Comparison of ENCODE assay signal across 13 mouse cellular contexts in the genomic region with DNA sequence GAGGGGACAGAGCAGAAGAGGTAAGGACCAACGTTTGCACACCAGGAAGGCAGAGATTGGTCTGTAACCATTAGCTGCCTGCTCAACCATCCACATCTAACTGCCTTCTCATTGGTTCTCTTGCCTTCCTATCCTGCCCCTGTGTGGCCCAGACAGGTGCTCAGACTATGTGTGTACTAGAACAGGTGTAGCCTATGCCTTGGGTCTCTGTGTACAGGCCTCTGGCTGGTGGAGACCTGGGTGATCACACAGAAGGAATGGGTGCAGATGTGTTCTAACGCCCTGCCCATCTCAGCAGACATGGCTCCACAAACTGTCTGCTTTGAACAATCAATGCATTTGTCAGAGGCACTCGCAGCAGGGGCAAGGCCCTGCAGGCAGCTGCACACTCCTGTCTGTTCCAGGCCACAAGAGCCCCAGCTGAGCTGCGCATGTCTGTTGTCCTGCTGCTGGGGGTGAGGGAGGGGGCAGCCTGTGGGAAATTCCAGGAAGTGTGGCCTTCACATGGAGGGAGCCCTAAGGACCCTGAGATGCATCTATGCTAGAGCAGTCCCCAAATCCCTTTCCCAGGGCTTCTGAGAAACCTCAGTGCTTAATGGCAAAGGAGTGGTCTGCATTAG.
A peak's percentile ranks its signal among the peaks of the same experiment; 100 is the strongest.
DNase-seq lines count a peak whose midpoint lies in the region; ATAC-seq lines count a peak whose summit lies in the region.
"Had no signal": no experiment of that assay in that cellular context is flagged by ENCODE, and none has a peak within 500 bp of the region (broad histone marks: within the 10 kb centered on the region; RNA-seq: fewer than 3 reads in every experiment).

No protein-coding gene starts in this region.

- intact Hi-C loops in heart, postnatal 10 days (cut with DNase I), result no loop called here

- no peak overlapping the region for H3K4me3 ChIP-seq in heart, embryonic 11.5 days (ENCODE audit: low read depth, low read length)
- no peak overlapping the region for H3K4me3 ChIP-seq in forebrain, embryonic 16.5 days (replicated peaks; ENCODE audit: low read length)
- H3K4me3 ChIP-seq in midbrain, embryonic 12.5 days, result no peak overlapping the region
- H3K4me3 ChIP-seq: megakaryocyte, embryonic 14.5 days had no signal

- 0 out of 2 replicates have a peak, but pooled peaks cover 2% of the 10 kb centered on the region for H3K9me3 ChIP-seq in heart, embryonic 11.5 days (replicated peaks; ENCODE audit: control insufficient read depth, low read length)
- no peaks in the 10 kb centered on the region for H3K9me3 ChIP-seq in forebrain, embryonic 16.5 days (ENCODE audit: control insufficient read depth, low read length)
- no peaks in the 10 kb centered on the region for H3K9me3 ChIP-seq in midbrain, embryonic 12.5 days

- peak overlapping the region; percentile 39; the same call in 1 of the 2 replicates for H3K9ac ChIP-seq in heart, embryonic 11.5 days (ENCODE audit: low read depth, low read length)
- no peak overlapping the region for H3K9ac ChIP-seq in forebrain, embryonic 16.5 days (replicated peaks; ENCODE audit: low read depth, low read length)
- 0 out of 2 replicates have a peak overlapping the region, but pooled peaks have one; percentile 39 for H3K9ac ChIP-seq in midbrain, embryonic 12.5 days (replicated peaks)

- ATAC-seq in heart, embryonic 11.5 days (replicated peaks; ENCODE audit: insufficient number of reproducible peaks, low FRiP score, low TSS enrichment), result no peak; the same call in 1 of the 2 replicates
- peak; percentile 47 for ATAC-seq in forebrain, embryonic 16.5 days
- ATAC-seq in midbrain, embryonic 12.5 days (ENCODE audit: low FRiP score, low read depth), result peak; percentile 53; the same call in 1 of the 2 replicates
- no peak for ATAC-seq in erythroblast, adult 5-6 weeks (replicated peaks; ENCODE audit: low FRiP score, poor library complexity, severe bottlenecking)

- no peak for DNase-seq in heart, postnatal 10 days
- DNase-seq in R1 (ENCODE audit: low read depth, low spot score), result peak; percentile 35
- DNase-seq in B cell, adult 2 months, result no peak
- DNase-seq in frontal cortex, adult 2 months (ENCODE audit: extremely low spot score in 1 of 2, low spot score in 1 of 2), result no peak
- DNase-seq: cerebellum, postnatal 14 days; gastrocnemius, postnatal 36 days; kidney, adult 2 months; thymus, postnatal 25 days had no signal

- 38% methylated on average over 4 of the region's 4 CpGs for WGBS in heart, embryonic 11.5 days (ENCODE audit: insufficient replicate concordance)
- WGBS in forebrain, embryonic 16.5 days, result 28% methylated on average over 4 of the region's 4 CpGs
- WGBS in midbrain, embryonic 12.5 days, result 29% methylated on average over 4 of the region's 4 CpGs

- H3K4me1 ChIP-seq in heart, embryonic 11.5 days (ENCODE audit: control insufficient read depth, insufficient read depth, low read length), result peaks cover 44% of the 10 kb centered on the region
- H3K4me1 ChIP-seq in forebrain, embryonic 16.5 days (replicated peaks; ENCODE audit: control insufficient read depth, insufficient read depth, low read length), result no peaks in the 10 kb centered on the region
- peaks cover 19% of the 10 kb centered on the region for H3K4me1 ChIP-seq in midbrain, embryonic 12.5 days

- no peak overlapping the region for H3K27ac ChIP-seq in heart, embryonic 11.5 days (ENCODE audit: low read depth, low read length)
- H3K27ac ChIP-seq in forebrain, embryonic 16.5 days (ENCODE audit: low read length), result no peak overlapping the region
- H3K27ac ChIP-seq in midbrain, embryonic 12.5 days (replicated peaks), result peak overlapping the region; percentile 63

- H3K4me2 ChIP-seq in heart, embryonic 11.5 days, result no peak overlapping the region
- no peak overlapping the region for H3K4me2 ChIP-seq in forebrain, embryonic 16.5 days (ENCODE audit: low read length)
- no peak overlapping the region for H3K4me2 ChIP-seq in midbrain, embryonic 12.5 days (replicated peaks)

- no peaks in the 10 kb centered on the region for H3K36me3 ChIP-seq in heart, embryonic 11.5 days (ENCODE audit: control insufficient read depth, insufficient read depth, low read length)
- no peaks in the 10 kb centered on the region for H3K36me3 ChIP-seq in forebrain, embryonic 16.5 days (ENCODE audit: control insufficient read depth, insufficient read depth)
- H3K36me3 ChIP-seq in midbrain, embryonic 12.5 days, result no peaks in the 10 kb centered on the region

- H3K27me3 ChIP-seq in heart, embryonic 11.5 days (ENCODE audit: control insufficient read depth, insufficient read depth, low read length), result no peaks in the 10 kb centered on the region
- H3K27me3 ChIP-seq in forebrain, embryonic 16.5 days (replicated peaks; ENCODE audit: control insufficient read depth, insufficient read depth, low read length), result no peaks in the 10 kb centered on the region
- H3K27me3 ChIP-seq in midbrain, embryonic 12.5 days, result no peaks in the 10 kb centered on the region
- H3K27me3 ChIP-seq: megakaryocyte, embryonic 14.5 days had no signal

Comparison
In these comparisons a context has a peak if more than half of its experiments do, and no peak if none do; other contexts are left out.
1. ATAC-seq: peak in forebrain, embryonic 16.5 days (single experiment) and midbrain, embryonic 12.5 days (single experiment); none in heart, embryonic 11.5 days (single experiment) and erythroblast, adult 5-6 weeks (single experiment).